9 mouse cellular contexts compared by ENCODE assay signal in the genomic region with DNA sequence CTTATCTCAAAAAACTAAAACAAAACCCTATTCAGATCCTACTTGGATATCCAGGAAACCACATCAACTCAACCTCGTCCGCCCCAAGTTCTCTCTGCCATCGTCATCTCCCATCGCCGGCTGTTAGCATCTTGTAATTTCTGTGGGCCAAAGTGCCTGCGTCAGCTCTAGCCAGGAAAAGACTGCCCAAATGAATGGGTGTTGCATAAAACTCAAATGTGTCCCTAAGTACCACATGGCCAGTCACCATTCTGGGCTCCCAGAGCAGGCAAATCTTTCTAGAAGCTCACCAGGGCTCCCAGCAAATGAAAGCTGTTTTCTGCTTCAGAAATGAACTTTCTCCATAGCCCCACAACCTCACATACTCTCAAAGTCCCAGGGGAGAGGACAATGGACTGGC. TPM values are rescaled to one million over a fixed set of nuclear protein-coding genes. Genes with fewer than 3 reads are reported as not detected.
DNase-seq lines count a peak whose midpoint lies in the region; ATAC-seq and TF ChIP-seq lines count a peak whose summit lies in the region.
"Had no signal": no experiment of that assay in that cellular context is flagged by ENCODE, and none has a peak within 500 bp of the region (broad histone marks: within the 10 kb centered on the region; RNA-seq: fewer than 3 reads in every experiment).

No protein-coding gene starts in this region.

- TF ChIP-seq CTCF in cerebellum, adult 2 months (IDR thresholded peaks at IDR 0.05; ENCODE audit: borderline replicate concordance, insufficient read depth, low read depth, low read length), result no peak
- no peak for TF ChIP-seq CTCF in liver, embryonic 14.5 days (IDR thresholded peaks at IDR 0.05; ENCODE audit: low read depth)

- 12% methylated on average over 6 of the region's 6 CpGs for WGBS in cerebellum, adult 2 months
- 80% methylated on average over 6 of the region's 6 CpGs for WGBS in hindbrain, embryonic 11.5 days
- WGBS in liver, embryonic 14.5 days (ENCODE audit: insufficient replicate concordance), result 29% methylated on average over 6 of the region's 6 CpGs

- no peaks in the 10 kb centered on the region for H3K27me3 ChIP-seq in cerebellum, adult 2 months (ENCODE audit: control insufficient read depth, insufficient read depth, low read length)
- H3K27me3 ChIP-seq in hindbrain, embryonic 11.5 days (ENCODE audit: control insufficient read depth, insufficient read depth, low read length), result no peaks in the 10 kb centered on the region
- peaks cover 35% of the 10 kb centered on the region for H3K27me3 ChIP-seq in liver, embryonic 14.5 days (ENCODE audit: control insufficient read depth, insufficient read depth, low read length)

- H3K27ac ChIP-seq in cerebellum, adult 2 months (ENCODE audit: insufficient read depth, low read length), result peak overlapping the region; percentile 55
- no peak overlapping the region for H3K27ac ChIP-seq in hindbrain, embryonic 11.5 days (ENCODE audit: low read depth, low read length)
- H3K27ac ChIP-seq in liver, embryonic 14.5 days, result no peak overlapping the region

- H3K36me3 ChIP-seq in hindbrain, embryonic 11.5 days (ENCODE audit: control insufficient read depth, insufficient read depth, low read length), result no peaks in the 10 kb centered on the region
- H3K36me3 ChIP-seq in liver, embryonic 14.5 days (replicated peaks; ENCODE audit: control insufficient read depth, insufficient read depth, low read depth), result no peaks in the 10 kb centered on the region

- peak in 1 of 2 experiments; percentile 37 for DNase-seq in cerebellum, adult 2 months
- no peak for DNase-seq in cerebellum, postnatal 36 days
- DNase-seq in MN1 (ENCODE audit: low spot score), result peak; percentile 53
- no peak for DNase-seq in hindbrain, embryonic 11.5 days (ENCODE audit: low spot score)
- no peak for DNase-seq in liver, embryonic 14.5 days (ENCODE audit: low read depth in 3 of 3, low spot score in 3 of 3)
- DNase-seq in urinary bladder, postnatal 14 days (ENCODE audit: low spot score), result no peak
- no peak for DNase-seq in right cerebral cortex, postnatal 14 days
- no peak for DNase-seq in gastrocnemius, adult 18-20 months (ENCODE audit: low spot score)

- peak overlapping the region; percentile 61; the same call in 1 of the 2 replicates for H3K4me2 ChIP-seq in hindbrain, embryonic 11.5 days (replicated peaks; ENCODE audit: low read depth, low read length)
- H3K4me2 ChIP-seq in liver, embryonic 14.5 days (ENCODE audit: low read depth), result peak overlapping the region; percentile 58; the same call in 1 of the 2 replicates

- no peak for ATAC-seq in hindbrain, embryonic 11.5 days (ENCODE audit: low FRiP score)
- ATAC-seq in liver, embryonic 14.5 days (ENCODE audit: insufficient read depth), result no peak

- no peak for TF ChIP-seq POLR2A in cerebellum, adult 2 months (IDR thresholded peaks at IDR 0.05; ENCODE audit: borderline replicate concordance, insufficient read depth, low read length)

- H3K4me3 ChIP-seq in cerebellum, adult 2 months (replicated peaks; ENCODE audit: insufficient read depth, low read depth, low read length), result peak overlapping the region; percentile 63
- H3K4me3 ChIP-seq in hindbrain, embryonic 11.5 days (ENCODE audit: low read depth, low read length), result peak overlapping the region; percentile 3; the same call in 1 of the 2 replicates
- no peak overlapping the region for H3K4me3 ChIP-seq in liver, embryonic 14.5 days (ENCODE audit: insufficient read depth in 1 of 2, low read depth in 2 of 2, low read length in 2 of 2)

- TF ChIP-seq EP300 in liver, embryonic 14.5 days (IDR thresholded peaks at IDR 0.05; ENCODE audit: low read depth), result no peak

- H3K4me1 ChIP-seq in cerebellum, adult 2 months (ENCODE audit: control insufficient read depth, insufficient read depth, low read length), result peaks cover 60% of the 10 kb centered on the region
- peaks cover 42% of the 10 kb centered on the region for H3K4me1 ChIP-seq in hindbrain, embryonic 11.5 days (replicated peaks; ENCODE audit: control insufficient read depth, insufficient read depth, low read length)
- peaks cover 0 to 10% of the 10 kb centered on the region in 2 experiments; a peak in 1 of 4 replicates for H3K4me1 ChIP-seq in liver, embryonic 14.5 days (replicated peaks; ENCODE audit: control insufficient read depth in 2 of 2, insufficient read depth in 2 of 2, low read length in 1 of 2)

- H3K9me3 ChIP-seq in hindbrain, embryonic 11.5 days (ENCODE audit: control insufficient read depth, low read length), result no peaks in the 10 kb centered on the region
- H3K9me3 ChIP-seq in liver, embryonic 14.5 days (ENCODE audit: control insufficient read depth, low read length), result no peaks in the 10 kb centered on the region

- no peak overlapping the region for H3K9ac ChIP-seq in hindbrain, embryonic 11.5 days (ENCODE audit: low read depth, low read length)
- H3K9ac ChIP-seq in liver, embryonic 14.5 days (replicated peaks), result no peak overlapping the region

RNA-seq across cellular contexts. Expression of a gene that starts 2.1 kb away (rescaled TPM):
- polyA plus RNA-seq in cerebellum, adult 2 months (2012; rRNA removed), result 129 and 146 TPM in 2 replicates
- 43.3 and 47.3 TPM in 2 replicates for polyA plus RNA-seq in hindbrain, embryonic 11.5 days (2014; fragmentation: Nextera tagmentation; extraction: Ambion mirVana)
- 5.6 and 6.7 TPM in 2 replicates for polyA plus RNA-seq in liver, embryonic 14.5 days (2012; rRNA removed)
- polyA plus RNA-seq in liver, embryonic 14.5 days (2014; fragmentation: Nextera tagmentation; extraction: Ambion mirVana), result 4.3 and 4.9 TPM in 2 replicates
- total RNA-seq in gastrocnemius, adult 18-20 months (2021), result 10 to 100 TPM; 10.6 to 10.8 TPM
- total RNA-seq: common myeloid progenitor, adult 5-6 weeks had no signal

RNA-seq across cellular contexts. Expression of a gene that starts 50.7 kb away (rescaled TPM):
- polyA plus RNA-seq in cerebellum, adult 2 months (2012; rRNA removed), result 0.29 and 0.33 TPM in 2 replicates
- not detected in 2 replicates for polyA plus RNA-seq in hindbrain, embryonic 11.5 days (2014; fragmentation: Nextera tagmentation; extraction: Ambion mirVana)
- 2.5 and 2.9 TPM in 2 replicates for polyA plus RNA-seq in liver, embryonic 14.5 days (2012; rRNA removed)
- 1.5 TPM in 1 of 2 replicates, not detected in the other for polyA plus RNA-seq in liver, embryonic 14.5 days (2014; fragmentation: Nextera tagmentation; extraction: Ambion mirVana)
- under 1 TPM in 1 of 2 experiments, not detected in 1; 0.71 TPM for total RNA-seq in gastrocnemius, adult 18-20 months (2021)
- total RNA-seq: common myeloid progenitor, adult 5-6 weeks had no signal

Comparison
In these comparisons a context has a peak if more than half of its experiments do, and no peak if none do; other contexts are left out.
1. H3K4me3 ChIP-seq: peak in cerebellum, adult 2 months (single experiment) and hindbrain, embryonic 11.5 days (single experiment); none in liver, embryonic 14.5 days (0 of 2).